Mouse (Mus musculus): ENCODE results near the gene Cntn4. TPM values are rescaled to one million over a fixed set of nuclear protein-coding genes. Genes with fewer than 3 reads are reported as not detected.

Gene Cntn4
- polyA plus RNA-seq, 1 experiment from 2014 or later, result 0.13 TPM

- 69% methylated on average over 3 of the region's 3 CpGs for WGBS (ENCODE audit: insufficient replicate concordance)
- Histone ChIP-seq H3K4me2 (no peak overlapping the region), H3K9ac (no peak overlapping the region), H3K27ac (no peak overlapping the region), H3K36me3 (no peaks in the 10 kb centered on the region), H3K27me3 (no peaks in the 10 kb centered on the region), H3K9me3 (replicated peaks) (no peaks in the 10 kb centered on the region; the same call in 1 of the 2 replicates), H3K4me1 (replicated peaks) (no peaks in the 10 kb centered on the region), H3K4me3 (replicated peaks) (no peak overlapping the region)
- DNase-seq (no peak), ATAC-seq (ENCODE audit: low read depth) (no peak)
These were observed 888.5 kb downstream of the Cntn4 start for GRCm38 (mm10) chr6:106565769-106566459.

- WGBS (ENCODE audit: insufficient replicate concordance), result 70% methylated on average over 11 of the region's 11 CpGs
These were observed 889.6 kb downstream of the Cntn4 start for GRCm38 (mm10) chr6:106566929-106567621.

GRCm38 (mm10) chr6:106580124-106580523, 902.7 kb downstream of the Cntn4 start:
- no peaks in the 10 kb centered on the region for H3K4me1 ChIP-seq (replicated peaks)
- no peaks in the 10 kb centered on the region for H3K36me3 ChIP-seq
- H3K9me3 ChIP-seq (replicated peaks), result no peaks in the 10 kb centered on the region
- H3K4me2 ChIP-seq, result no peak overlapping the region
- ATAC-seq (ENCODE audit: low read depth) (no peak), DNase-seq (no peak)
- no peak overlapping the region for H3K4me3 ChIP-seq (replicated peaks)
- no peak overlapping the region for H3K9ac ChIP-seq
- H3K27me3 ChIP-seq, result no peaks in the 10 kb centered on the region
- 55% methylated on average over 5 of the region's 5 CpGs for WGBS (ENCODE audit: insufficient replicate concordance)
- no peak overlapping the region for H3K27ac ChIP-seq

More at GRCm38 (mm10) chr6:106566929-106567621, 889.6 kb downstream of the Cntn4 start:
- ATAC-seq (ENCODE audit: low read depth) (no peak), DNase-seq (no peak)
- H3K4me2 ChIP-seq, result no peak overlapping the region
- no peaks in the 10 kb centered on the region for H3K36me3 ChIP-seq
- no peak overlapping the region for H3K27ac ChIP-seq
- no peaks in the 10 kb centered on the region for H3K9me3 ChIP-seq (replicated peaks)
- no peak overlapping the region for H3K4me3 ChIP-seq (replicated peaks)
- no peak overlapping the region for H3K9ac ChIP-seq
- no peaks in the 10 kb centered on the region for H3K27me3 ChIP-seq
- H3K4me1 ChIP-seq (replicated peaks), result no peaks in the 10 kb centered on the region

GRCm38 (mm10) chr6:106593756-106594155, 916.3 kb downstream of the Cntn4 start:
- H3K27me3 ChIP-seq, result no peaks in the 10 kb centered on the region
- H3K9me3 ChIP-seq (replicated peaks), result no peaks in the 10 kb centered on the region
- DNase-seq (no peak), ATAC-seq (ENCODE audit: low read depth) (no peak)
- no peaks in the 10 kb centered on the region for H3K36me3 ChIP-seq
- no peak overlapping the region for H3K27ac ChIP-seq
- H3K9ac ChIP-seq, result no peak overlapping the region
- 35% methylated on average over 9 of the region's 9 CpGs for WGBS (ENCODE audit: insufficient replicate concordance)
- no peaks in the 10 kb centered on the region for H3K4me1 ChIP-seq (replicated peaks)
- no peak overlapping the region for H3K4me2 ChIP-seq
- H3K4me3 ChIP-seq (replicated peaks), result no peak overlapping the region

GRCm38 (mm10) chr6:106617081-106617480, 939.6 kb downstream of the Cntn4 start:
- ATAC-seq (ENCODE audit: low read depth) (no peak), DNase-seq (no peak)
- H3K27me3 ChIP-seq, result no peaks in the 10 kb centered on the region
- no peaks in the 10 kb centered on the region for H3K4me1 ChIP-seq (replicated peaks)
- no peaks in the 10 kb centered on the region for H3K9me3 ChIP-seq (replicated peaks)
- H3K9ac ChIP-seq, result no peak overlapping the region
- 73% methylated on average over 3 of the region's 3 CpGs for WGBS (ENCODE audit: insufficient replicate concordance)
- no peak overlapping the region for H3K4me3 ChIP-seq (replicated peaks)
- no peak overlapping the region for H3K4me2 ChIP-seq
- no peaks in the 10 kb centered on the region for H3K36me3 ChIP-seq
- no peak overlapping the region for H3K27ac ChIP-seq

DNA sequence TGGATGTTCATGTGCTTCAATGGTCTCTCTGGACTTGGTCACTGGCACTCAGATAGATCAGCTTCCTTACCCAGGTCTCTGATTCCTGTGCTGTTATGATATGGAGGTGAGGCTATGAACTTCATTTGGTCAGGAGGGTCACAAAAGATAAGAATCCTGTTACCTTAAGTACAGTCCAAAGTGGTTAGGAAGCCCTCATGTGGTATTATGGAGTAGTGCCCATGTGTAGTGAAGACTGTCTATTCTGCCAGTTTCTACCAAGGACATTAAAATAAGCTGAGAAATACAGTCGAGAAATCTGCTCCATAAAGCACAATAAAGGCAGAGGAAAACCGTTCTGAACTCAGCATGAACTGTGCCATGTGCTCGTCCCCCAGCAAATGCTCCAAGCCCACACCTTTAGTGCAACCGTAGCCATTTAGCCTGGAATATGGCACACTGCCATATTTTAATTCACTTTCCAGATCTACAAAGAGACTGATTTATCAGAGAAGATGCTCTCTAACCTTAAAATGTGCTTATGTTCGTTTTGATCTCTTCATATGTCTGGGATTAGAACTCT, 943.8 kb downstream of the Cntn4 start:
- 64% methylated on average over 5 of the region's 5 CpGs for WGBS (ENCODE audit: insufficient replicate concordance)
- no peak for DNase-seq

GRCm38 (mm10) chr6:106643026-106643425, 965.6 kb downstream of the Cntn4 start:
- no peak for DNase-seq
- H3K4me3 ChIP-seq (replicated peaks), result no peak overlapping the region

More for the DNA sequence above, 943.8 kb downstream of the Cntn4 start:
- Histone ChIP-seq H3K4me1 (replicated peaks) (no peaks in the 10 kb centered on the region), H3K9ac (no peak overlapping the region), H3K36me3 (no peaks in the 10 kb centered on the region), H3K4me2 (no peak overlapping the region), H3K4me3 (replicated peaks) (no peak overlapping the region), H3K9me3 (replicated peaks) (no peaks in the 10 kb centered on the region), H3K27me3 (no peaks in the 10 kb centered on the region), H3K27ac (no peak overlapping the region)
- ATAC-seq (ENCODE audit: low read depth), result no peak

DNA sequence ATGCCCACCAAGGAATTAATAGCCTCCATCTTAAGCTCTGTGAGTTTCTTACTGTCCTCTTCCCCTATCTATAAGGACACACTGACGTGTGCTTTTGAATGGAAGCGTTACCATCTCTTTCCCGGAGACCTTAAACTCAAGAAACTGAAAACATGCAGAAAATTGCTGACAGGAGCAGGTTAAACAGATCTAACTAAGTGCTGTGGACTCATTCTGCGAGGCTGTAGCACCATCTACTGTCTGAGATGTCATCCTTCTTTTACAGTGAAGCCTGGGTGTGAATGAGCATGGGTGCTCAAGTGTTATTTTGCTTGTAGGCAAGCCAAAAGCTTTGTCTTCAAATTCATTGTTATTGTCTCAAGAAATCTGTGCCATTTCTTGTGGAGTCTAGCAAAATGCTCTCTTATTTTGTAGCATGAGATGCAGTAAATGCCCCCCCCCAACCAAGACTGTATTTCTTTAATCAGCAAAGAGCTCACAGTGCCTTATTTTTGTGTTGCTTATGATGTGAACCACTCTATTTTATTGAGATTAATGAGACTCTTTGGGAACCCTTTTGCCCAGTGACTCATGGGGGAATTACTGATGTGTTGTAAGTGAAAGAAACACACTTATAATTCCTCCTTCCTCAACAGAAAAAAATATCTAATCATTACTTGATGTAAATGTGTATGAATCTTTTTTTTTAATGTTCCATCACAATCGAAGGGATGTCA, 968.2 kb downstream of the Cntn4 start:
- Histone ChIP-seq H3K4me3 (replicated peaks) (no peak overlapping the region), H3K4me1 (replicated peaks) (no peaks in the 10 kb centered on the region), H3K27ac (no peak overlapping the region), H3K9me3 (replicated peaks) (no peaks in the 10 kb centered on the region), H3K36me3 (no peaks in the 10 kb centered on the region), H3K27me3 (no peaks in the 10 kb centered on the region), H3K4me2 (no peak overlapping the region), H3K9ac (no peak overlapping the region)
- 34% methylated on average over 5 of the region's 5 CpGs for WGBS (ENCODE audit: insufficient replicate concordance)
- ATAC-seq (ENCODE audit: low read depth), result no peak
- DNase-seq, result no peak

More at GRCm38 (mm10) chr6:106643026-106643425, 965.6 kb downstream of the Cntn4 start:
- no peak for ATAC-seq (ENCODE audit: low read depth)
- Histone ChIP-seq H3K4me1 (replicated peaks) (no peaks in the 10 kb centered on the region), H3K9ac (no peak overlapping the region), H3K27me3 (no peaks in the 10 kb centered on the region), H3K4me2 (no peak overlapping the region), H3K27ac (no peak overlapping the region), H3K9me3 (replicated peaks) (no peaks in the 10 kb centered on the region), H3K36me3 (no peaks in the 10 kb centered on the region)
- 59% methylated on average over 3 of the region's 3 CpGs for WGBS (ENCODE audit: insufficient replicate concordance)

GRCm38 (mm10) chr6:106646945-106647344, 969.5 kb downstream of the Cntn4 start:
- H3K36me3 ChIP-seq, result no peaks in the 10 kb centered on the region
- no peak overlapping the region for H3K4me3 ChIP-seq (replicated peaks)
- ATAC-seq (ENCODE audit: low read depth), result no peak
- H3K4me1 ChIP-seq (replicated peaks), result no peaks in the 10 kb centered on the region
- H3K27me3 ChIP-seq, result no peaks in the 10 kb centered on the region
- H3K27ac ChIP-seq, result no peak overlapping the region
- H3K4me2 ChIP-seq, result no peak overlapping the region
- WGBS (ENCODE audit: insufficient replicate concordance), result 50% methylated on average over 4 of the region's 4 CpGs
- DNase-seq, result no peak
- H3K9me3 ChIP-seq (replicated peaks), result no peaks in the 10 kb centered on the region
- H3K9ac ChIP-seq, result no peak overlapping the region

- no peak overlapping the region for H3K4me3 ChIP-seq (replicated peaks)
- no peaks in the 10 kb centered on the region for H3K4me1 ChIP-seq (replicated peaks)
- DNase-seq (no peak), ATAC-seq (ENCODE audit: low read depth) (no peak)
- H3K36me3 ChIP-seq, result no peaks in the 10 kb centered on the region
- no peaks in the 10 kb centered on the region for H3K27me3 ChIP-seq
- WGBS (ENCODE audit: insufficient replicate concordance), result 25% methylated on average over 6 of the region's 6 CpGs
- H3K4me2 ChIP-seq, result no peak overlapping the region
- no peak overlapping the region for H3K27ac ChIP-seq
- H3K9me3 ChIP-seq (replicated peaks), result no peaks in the 10 kb centered on the region
- H3K9ac ChIP-seq, result no peak overlapping the region
These were observed 986.6 kb downstream of the Cntn4 start for GRCm38 (mm10) chr6:106663780-106664651.

All from liver, embryonic 13.5 days (tissue).